Mouse (Mus musculus): ENCODE results near the gene Krtap5-4.
"Not testable (repeated sequence)": the region's sequence is repeated elsewhere in the genome, so short reads cannot be mapped to it uniquely, and the experiment has no call there.

Krtap5-4 gene

DNA sequence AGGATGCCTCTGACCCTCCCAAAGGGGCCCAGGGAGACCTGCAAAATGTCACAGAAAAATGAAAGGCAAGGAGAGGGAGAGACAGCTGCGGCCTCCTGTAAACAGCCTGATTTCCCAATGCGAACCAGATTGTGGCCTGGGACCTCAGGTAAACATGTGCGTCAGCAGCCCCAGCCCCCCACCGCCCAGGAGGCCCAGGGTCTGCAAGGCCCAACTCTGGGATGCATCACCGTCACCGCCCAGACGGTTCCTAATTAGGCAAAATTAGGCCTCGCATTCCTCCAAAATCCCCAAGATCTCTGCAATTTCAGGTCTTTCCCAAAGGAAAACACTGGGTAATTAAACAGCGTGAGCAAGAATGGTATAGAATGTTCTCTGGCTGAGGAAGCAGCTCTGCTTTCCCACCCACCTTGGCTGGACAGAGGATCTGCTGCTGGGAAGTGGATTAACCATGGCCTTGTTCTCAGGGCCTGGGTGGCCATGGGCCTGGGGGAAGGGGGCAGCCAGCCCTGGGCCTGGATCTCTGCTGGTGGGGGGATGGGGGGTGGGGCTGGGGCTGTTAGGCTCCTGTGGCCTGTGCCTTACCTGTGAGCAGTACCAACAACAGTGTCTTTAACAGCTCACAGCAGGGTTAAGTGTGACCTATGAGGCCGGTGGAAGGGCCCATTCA lies 18.4 kb downstream of the Krtap5-4 start:
- DNase-seq (ENCODE audit: low spot score) = not testable (repeated sequence)

DNA sequence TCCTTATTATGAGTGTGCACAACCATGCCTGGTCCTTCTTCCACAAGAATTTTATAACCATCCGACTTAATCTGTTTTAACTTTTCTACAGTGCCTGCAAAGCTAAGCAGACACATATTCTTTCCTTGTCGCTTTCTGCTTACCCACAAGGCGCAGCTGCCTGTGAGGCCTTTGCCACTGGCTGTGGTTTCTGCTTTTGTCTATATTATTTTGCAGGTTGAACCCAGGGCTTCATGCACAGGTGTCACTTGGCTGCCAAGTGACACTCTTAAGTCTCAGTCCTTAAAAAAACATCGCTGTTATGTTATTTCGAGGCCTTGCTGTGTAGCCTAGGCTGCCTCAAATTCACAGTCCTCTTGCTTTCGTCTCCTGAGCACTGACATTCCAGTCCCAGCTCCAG lies 19.3 kb downstream of the Krtap5-4 start:
- DNase-seq (ENCODE audit: low spot score) = no peak

DNA sequence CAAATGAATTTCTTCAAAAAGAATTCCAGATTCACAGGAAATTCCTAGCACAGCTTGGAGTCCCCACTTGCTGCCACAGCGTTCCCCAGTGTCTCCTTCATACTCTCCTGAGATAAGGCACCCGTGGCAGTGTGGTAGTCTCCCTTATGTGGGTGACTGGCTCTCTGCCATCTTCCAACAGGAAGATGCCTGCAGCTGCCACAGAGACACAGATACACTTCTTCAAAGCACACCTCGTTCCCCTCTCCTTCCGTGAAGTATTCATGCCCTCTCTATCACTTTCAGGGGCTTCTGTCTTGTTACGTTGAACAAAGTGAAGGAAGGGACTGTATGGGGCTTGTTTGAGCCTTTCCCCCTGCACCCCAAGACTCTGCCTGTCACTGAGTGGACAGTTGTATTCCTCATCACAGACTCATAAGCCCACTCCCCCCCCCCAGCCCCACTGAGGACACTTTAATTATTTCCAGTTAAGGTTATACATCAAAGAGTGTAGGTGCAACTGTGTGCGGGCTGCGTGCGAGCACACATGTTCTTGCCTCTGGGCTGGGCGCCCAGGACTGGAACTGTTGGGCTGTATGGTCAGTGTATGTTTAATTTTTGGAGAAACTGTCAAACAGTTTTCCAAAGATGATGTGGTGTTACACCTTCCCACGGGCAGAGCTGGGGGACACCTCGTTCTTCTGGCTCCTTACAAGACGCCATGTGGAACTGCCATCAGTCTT lies 20.2 kb downstream of the Krtap5-4 start:
- no peak for DNase-seq (ENCODE audit: low spot score)

DNA sequence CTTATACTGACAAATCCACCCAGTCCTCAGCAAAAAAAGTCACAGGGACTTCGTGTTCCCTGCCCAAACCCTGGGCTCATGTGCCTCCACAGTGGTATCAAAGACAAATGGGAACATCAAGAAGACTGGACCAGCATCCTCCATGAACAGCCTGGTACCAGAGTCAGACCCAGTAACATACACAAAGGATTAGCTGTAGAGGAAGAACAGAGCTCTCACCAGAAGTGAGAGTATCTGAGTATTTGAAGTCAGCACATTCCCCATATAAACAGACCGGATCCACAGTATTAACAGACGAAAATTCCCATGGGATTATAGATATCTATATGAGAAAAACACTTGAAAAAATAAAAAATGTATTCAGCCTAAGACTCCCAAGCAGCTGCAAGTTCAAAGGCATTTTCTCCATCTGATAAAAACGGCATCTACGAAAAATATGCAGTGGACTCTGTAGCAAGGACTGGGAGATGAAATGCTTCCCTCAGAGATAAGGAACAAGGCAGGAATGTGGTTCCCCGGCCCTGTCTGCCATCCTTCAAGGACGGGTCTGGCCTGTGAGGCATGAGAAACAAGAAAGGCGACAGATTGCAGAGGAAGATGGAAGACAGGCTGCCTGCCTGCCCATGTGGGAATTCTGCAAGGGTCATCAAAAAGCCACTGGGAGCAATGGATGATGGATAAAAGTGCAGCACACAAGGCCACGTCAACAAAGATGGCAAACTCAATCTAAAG lies 23.5 kb downstream of the Krtap5-4 start:
- DNase-seq (ENCODE audit: low spot score) = peak; percentile 42

DNA sequence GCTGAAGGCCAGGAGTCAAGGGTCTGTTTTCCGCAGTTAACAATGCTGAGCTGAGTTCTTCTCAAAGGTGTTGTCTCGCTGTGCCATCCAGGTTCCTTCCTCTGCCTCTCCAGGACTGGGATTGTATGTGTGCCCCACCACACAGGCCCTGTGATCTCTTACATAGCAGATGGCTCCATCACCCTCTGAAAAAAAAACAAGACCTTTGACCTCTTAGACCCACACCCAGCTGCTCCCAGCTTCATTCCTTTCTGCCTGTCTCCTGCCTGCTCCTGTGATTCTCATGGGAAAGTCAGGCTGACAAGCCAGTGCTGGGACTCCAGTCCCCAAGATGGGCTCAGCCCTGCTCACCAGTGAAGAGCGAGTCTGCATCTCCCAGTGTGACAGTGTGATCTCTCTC lies 25.2 kb downstream of the Krtap5-4 start:
- no peak for DNase-seq (ENCODE audit: low spot score)

DNA sequence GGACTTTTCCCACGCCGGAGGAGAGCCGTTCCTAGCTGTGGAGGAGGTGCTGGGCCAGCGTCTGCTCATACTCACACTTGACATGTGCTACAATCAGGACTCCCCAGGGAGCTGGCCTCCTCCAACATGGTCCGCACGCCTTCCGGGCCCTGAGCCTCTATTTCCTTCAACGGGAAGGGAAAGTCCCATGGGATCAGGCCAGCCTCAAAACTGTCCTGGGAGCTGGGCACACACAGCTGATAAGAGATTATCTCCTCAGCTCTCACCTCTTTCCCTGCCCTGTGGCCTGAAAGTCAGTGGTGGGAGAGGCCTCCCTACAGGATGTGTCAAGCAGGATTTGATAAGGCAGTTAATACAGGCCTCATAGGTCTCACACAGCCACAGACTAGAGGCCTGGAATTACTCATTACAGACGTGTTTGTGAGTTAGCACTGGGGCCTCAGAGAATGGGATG lies 26.9 kb downstream of the Krtap5-4 start:
- no peak for DNase-seq (ENCODE audit: low spot score)

DNA sequence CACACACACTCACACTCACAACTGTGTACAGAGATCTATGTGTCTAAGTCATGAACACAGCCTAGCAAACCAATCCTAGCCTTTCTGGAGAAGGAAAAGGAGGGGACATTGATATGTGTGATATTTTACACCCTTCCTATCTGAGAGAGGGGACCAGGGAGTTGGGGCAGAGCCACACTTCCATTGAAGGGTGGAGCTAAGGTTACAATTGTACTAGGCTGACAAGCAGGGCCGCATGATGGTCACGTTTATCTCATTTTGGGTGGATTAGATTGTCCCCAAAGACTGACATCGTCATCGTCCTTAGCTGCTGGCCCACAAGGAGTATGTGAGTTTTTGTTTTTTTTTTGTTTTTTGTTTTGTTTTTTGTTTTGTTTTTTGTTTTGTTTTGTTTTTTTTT lies 27.9 kb downstream of the Krtap5-4 start:
- no peak for DNase-seq (ENCODE audit: low spot score)

DNA sequence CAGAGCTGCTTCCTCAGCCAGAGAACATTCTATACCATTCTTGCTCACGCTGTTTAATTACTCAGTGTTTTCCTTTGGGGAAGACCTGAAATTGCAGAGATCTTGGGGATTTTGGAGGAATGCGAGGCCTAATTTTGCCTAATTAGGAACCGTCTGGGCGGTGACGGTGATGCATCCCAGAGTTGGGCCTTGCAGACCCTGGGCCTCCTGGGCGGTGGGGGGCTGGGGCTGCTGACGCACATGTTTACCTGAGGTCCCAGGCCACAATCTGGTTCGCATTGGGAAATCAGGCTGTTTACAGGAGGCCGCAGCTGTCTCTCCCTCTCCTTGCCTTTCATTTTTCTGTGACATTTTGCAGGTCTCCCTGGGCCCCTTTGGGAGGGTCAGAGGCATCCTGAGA lies 29.4 kb downstream of the Krtap5-4 start:
- DNase-seq (ENCODE audit: low spot score) = not testable (repeated sequence)

DNA sequence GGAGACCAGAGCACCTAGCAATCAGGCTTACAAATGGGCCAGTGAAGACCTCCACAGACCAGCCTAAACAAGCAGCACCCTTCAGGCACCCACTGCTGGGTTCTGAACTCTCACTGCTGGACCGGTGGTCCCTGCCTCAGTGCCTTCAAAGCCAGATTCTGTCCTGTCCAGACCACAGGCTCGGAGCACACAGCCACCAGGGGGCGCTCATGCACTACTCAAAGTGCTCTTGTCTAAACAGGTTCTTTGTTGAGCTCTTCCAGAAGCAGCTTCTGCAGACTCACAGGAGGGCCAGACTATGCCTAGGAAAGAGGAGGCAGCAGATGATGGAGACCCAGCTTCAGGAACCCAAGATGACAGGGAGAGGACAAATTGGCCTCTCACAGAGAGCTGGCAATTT lies 30.9 kb downstream of the Krtap5-4 start:
- DNase-seq (ENCODE audit: low spot score) = peak; percentile 49

DNA sequence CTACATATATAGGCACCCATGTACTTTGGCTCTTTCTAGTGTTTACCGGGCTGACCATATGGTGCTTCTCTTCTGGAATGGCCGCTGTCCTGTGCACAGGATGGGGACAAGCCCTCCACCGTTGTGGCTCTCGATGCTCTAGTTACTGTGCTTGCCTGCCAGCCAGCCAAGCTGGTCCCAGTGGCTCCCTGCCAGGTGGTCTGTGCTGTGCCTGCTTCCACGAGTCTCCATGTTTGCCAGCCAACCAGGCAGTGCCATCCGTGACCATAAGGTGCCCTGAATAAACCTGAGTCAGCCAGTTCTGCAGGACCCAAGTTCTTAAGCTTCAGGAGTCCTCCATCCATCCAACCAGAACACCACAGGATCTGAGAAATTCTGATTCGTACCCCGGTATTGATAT lies 31.8 kb downstream of the Krtap5-4 start:
- no peak for DNase-seq (ENCODE audit: low spot score)

DNA sequence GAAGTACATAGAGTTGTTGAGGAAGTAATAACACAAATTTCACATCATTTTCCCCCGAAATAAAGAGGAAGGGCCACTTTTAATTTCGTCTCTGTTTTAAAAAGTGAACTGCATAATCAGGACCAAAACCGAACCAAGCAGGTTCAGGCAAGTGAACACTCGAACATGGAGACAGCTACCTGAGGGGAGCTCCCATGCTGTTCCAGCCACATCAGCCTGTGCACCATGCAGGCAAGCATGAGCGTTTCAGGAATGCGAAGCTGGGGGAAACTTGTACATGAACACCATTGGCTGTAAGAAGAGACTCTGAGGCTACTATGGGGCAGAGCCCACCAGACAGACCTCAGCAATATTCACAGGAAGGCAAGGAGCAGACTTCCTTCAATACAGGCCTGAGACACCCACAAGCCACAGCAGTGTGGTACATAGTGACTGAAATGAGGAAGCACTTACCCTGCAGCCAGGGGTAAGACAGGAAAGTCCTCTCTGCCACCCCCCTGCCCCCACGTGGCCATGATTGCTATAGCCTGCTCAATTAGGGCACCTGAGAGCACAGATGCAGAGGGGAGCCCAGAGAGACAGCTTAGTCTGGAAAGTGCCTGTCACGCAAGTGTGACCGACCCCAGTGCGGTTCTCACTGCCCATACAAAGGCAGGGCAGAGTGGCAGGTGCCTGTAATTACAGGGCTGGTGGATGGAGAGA lies 37.1 kb downstream of the Krtap5-4 start:
- DNase-seq (ENCODE audit: low spot score) = no peak

DNA sequence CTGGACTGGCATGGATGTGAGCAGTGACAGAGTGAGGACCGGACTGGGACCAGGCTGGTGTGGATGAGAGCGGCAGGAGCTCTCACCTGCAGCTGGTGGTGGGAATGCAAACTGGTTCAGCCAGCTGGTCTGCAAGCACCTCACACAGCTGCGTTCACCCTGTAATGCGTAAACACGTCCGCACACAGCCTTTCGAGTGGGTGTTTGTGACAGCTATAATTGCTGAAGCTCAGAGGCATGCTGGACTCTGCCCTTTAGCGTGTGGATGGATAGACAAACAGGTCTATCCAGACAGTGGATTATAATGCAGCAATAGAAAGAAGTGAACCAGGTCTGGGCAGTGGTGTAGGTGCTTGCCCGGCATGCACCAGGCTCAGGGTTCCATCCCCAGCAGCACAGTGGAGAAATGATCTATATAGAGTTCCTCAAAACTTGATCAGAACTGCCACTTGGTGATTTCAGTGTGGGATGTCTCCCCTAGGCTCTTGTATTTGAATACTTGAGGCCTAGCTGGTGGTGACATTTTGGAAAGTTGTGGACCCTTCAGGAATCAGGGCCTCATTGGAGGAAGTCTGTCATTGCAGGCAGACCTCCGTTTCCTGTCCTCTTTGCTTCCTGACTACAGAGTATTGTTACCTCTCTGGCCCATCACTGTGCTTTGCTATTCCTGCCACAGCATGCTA lies 38.4 kb downstream of the Krtap5-4 start:
- DNase-seq (ENCODE audit: low spot score) = no peak

DNA sequence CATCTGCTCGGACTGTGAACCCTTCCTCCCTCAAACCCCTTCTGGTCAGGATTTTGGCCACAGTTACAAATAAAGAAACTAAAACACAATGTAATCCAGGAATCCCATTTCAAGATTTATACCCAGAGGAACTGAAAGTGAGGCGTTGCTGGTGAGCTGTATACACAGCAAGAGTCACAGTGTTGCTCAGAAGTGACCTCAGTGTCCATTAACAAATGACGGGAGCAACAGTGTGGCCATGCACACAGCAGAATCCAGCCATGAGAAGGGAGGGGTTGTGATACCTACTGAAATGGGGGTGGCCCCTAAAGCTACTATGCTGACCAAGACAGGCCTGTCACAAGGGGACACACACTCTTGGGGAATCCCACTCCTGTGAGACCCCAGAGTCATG lies 38.9 kb downstream of the Krtap5-4 start:
- DNase-seq (ENCODE audit: low spot score) = no peak

DNA sequence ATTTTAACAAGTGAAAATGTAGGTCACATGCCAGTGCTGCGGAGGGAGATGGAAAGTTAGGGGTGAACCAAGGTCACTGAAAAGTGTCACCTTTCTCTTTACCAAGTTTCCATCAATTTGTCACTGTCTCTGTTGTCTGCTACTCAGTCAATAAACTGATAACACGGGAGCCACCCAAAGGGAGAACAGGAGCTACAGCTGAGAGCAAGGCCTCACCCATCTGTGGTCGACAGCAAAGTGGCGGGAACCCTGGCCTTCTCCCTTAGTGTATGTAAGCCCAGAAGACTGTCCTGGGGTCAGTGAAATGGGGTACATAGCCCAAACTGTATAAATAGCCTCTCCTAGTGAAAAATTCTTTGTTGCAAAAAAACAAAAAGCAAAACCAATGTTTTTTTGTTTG lies 44.2 kb downstream of the Krtap5-4 start:
- DNase-seq (ENCODE audit: low spot score) = no peak

DNA sequence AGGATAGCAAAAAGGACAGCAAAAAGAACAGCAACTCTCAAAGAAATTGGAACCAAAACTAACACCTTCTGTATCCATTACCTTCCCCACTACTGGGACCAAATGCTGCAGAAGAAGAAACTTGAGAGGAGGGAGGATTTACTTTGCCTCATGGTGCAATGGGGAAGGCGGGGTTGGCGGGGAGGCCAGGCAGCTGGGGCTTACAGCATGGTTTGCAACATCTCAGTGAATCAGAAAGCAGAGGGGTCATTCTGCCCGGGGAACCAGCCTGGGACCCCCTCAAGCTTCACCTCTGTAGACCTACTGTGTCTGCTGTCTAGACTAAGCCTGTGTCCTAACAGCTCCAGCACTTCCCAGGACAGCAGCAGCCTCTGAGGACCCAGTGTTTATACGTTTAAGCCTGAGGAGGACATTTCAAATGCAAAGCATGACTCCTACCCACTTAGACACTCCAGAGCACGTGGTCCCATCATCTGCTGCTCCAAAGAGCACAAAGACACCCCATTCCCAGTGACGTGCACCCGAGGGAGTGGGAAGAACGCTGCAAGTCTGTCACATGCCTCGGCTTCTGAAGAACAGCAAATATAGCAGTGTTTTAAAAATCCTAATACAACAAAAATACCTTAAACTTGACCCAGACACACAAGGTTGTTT lies 46.1 kb downstream of the Krtap5-4 start:
- DNase-seq (ENCODE audit: low spot score) = no peak

DNA sequence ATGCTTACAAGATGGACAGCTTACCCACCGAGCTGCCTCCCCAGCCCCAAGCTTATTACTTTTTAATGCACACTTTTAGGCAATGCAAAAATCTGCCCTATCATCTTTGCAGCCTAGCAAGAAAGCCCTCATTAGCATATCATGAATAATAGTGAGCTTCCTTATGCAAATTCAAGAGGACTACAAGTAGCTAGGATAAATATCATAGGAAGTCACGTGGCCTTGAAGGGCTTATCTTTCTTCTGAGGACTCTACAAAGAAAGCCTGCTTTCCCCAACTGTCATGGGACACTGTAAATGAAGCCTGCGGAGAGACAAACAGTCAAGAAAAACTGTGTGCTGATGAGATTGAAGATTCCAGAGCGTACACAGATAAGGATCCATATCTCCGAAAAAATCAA lies 48.2 kb downstream of the Krtap5-4 start:
- DNase-seq (ENCODE audit: low spot score) = no peak

DNA sequence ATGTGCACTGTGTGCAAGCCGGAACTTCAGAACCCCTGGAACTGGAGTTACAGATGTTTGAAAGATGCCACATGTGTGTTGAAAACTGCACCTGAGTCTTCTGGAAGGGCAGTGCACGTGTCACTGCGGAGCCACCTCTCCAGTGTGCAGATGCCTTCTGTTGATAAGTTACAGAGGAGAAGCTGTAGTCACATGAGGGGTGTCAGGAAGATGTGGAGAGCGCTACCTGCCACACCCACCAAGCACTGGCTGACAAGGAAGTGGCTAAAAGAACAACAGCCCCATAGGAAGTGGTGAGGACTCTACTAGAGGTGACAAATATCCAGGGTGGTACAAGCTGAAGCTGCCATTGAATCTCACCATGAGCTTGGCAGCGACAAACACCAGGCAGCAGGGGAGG lies 50.5 kb downstream of the Krtap5-4 start:
- no peak for DNase-seq (ENCODE audit: low spot score)

All from ovary, adult 18-20 months (tissue).